Mouse (Mus musculus) brain, embryonic 14.5 days (tissue): ENCODE measurements at regions not wholly inside any gene's neighbourhood (a gene's known extent, or its start where the extent isn't known, plus 50 kb on each side); places are given as distances from the start of the nearest gene placed in this dataset.

Experiments
- DNase-seq: peaks from one replicate; pipeline ENCODE4 v3.0.0-alpha.2; 2011; ENCODE audit warnings: low read depth
- CTCF ChIP-seq: fragments of 200-500 bp; IDR thresholded peaks from 2 replicates; pipeline ENCODE4 v1.5.1; 2012; ENCODE audit warnings: inconsistent platforms, mild to moderate bottlenecking, moderate library complexity, borderline replicate concordance; ENCODE audit not compliant: insufficient read depth, insufficient read length; ENCODE audit errors: extremely low read depth
- POLR2A ChIP-seq: fragments of 200-500 bp; IDR thresholded peaks from 2 replicates; pipeline ENCODE4 v1.6.1; 2012; ENCODE audit warnings: mild to moderate bottlenecking, inconsistent platforms, borderline replicate concordance; ENCODE audit not compliant: poor library complexity, insufficient read depth, insufficient read length, severe bottlenecking; ENCODE audit errors: extremely low read depth

DNA sequence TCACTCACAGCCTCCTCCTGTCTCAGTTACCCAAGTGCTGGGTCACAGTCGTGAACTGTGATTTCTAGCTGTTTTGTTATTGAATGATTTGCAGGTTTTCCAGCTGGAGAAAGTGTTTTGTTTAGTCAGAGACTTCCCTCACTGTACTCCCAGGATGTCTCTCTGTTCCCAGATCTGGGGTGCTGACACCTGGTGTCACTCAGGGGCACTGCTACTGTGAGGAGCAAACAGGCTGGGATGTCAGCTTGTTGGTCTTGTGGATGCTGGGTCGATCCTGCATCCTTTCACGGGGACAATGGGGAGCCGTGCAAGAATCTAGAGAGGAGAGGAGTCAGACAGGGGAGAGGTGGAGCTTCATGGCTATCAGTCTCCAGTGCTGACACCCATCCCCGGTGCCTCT, 142.8 kb upstream of the Syt6 start:
- no peak for DNase-seq
- TF ChIP-seq CTCF (no peak; the same call in 1 of the 2 replicates), POLR2A (no peak)

GRCm38 (mm10) chr3:103436902-103437603, 138.0 kb upstream of the Syt6 start:
- no peak for DNase-seq
- TF ChIP-seq CTCF (no peak), POLR2A (no peak)

DNA sequence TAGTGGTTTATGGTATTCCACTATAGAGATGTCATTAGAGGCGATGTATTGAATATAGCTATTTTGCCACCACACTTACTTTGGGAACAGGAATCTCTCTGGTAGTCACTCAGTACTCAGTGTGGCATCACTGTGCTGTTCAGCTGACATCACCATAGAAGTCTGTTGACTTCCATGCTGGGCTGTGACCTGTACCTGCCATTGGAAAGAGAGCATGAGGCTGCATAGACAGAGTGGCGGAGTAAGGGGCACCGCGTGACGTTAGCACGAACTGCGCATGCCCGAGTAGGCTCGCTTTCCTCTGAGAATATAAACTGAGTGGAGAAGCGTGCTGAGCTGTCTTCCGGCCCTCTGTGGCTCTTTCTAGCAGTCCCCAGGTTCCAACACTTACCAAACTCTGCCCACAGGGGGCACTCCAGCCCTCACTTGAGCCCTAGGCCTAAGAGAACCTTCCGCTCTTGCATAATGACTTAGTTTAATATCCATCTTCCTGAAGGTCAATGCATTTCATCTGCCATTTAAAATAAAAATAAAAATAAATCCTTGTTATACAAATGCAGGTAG, 136.2 kb upstream of the Syt6 start:
- TF ChIP-seq POLR2A (no peak), CTCF (peak; percentile 63)
- peak; percentile 78 for DNase-seq

DNA sequence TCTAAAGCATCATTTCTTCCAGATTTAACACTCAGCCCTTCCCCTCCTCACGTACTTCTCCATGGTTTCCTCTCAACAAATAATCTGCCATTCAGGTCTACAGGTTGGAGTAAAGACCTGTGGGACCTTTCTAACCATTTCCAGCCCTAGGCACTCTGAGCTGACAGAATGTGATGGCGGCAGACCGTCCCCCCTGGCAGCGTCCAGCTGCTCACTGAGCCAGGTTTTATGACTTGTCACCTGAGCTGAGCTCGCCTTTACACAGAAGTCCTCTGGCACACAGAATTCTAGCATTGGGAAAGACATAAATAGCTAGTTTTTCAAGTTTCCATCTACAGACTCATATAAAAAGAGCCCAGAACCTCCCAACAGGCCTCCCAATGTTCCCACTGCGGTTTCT, 131.8 kb upstream of the Syt6 start:
- DNase-seq, result no peak
- no peak for TF ChIP-seq POLR2A
- no peak for TF ChIP-seq CTCF

- no peak for DNase-seq
- no peak for TF ChIP-seq POLR2A
- no peak for TF ChIP-seq CTCF
Measured at GRCm38 (mm10) chr3:103445852-103446251, 129.2 kb upstream of the Syt6 start.

- no peak for TF ChIP-seq CTCF
- TF ChIP-seq POLR2A, result no peak
- DNase-seq, result no peak
Measured at GRCm38 (mm10) chr3:103449851-103450250, 125.2 kb upstream of the Syt6 start.

DNA sequence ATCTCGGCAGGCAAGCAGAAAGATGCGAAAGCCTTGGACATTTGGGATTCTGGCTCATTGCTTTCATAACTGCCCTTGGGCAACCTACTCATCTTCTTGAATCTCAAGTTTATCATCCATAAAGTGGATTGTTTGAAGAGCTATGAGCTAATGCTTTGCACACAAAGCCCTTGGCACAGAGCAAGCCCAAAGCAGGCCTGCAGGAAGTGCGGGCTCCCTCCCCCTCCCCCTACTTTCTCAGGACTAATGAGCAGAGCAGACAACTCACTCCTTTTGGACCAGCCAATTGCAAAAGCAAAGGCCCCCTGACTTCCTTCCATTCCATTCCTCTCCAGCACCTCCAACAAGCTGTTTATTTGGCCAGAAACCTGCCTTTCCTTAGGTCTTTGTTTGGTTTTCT, 123.1 kb upstream of the Syt6 start:
- DNase-seq, result peak; percentile 44
- no peak for TF ChIP-seq POLR2A
- no peak for TF ChIP-seq CTCF

- TF ChIP-seq CTCF (no peak), POLR2A (no peak)
- DNase-seq, result peak; percentile 55
Measured at GRCm38 (mm10) chr3:103463760-103464159, 111.3 kb upstream of the Syt6 start.

DNA sequence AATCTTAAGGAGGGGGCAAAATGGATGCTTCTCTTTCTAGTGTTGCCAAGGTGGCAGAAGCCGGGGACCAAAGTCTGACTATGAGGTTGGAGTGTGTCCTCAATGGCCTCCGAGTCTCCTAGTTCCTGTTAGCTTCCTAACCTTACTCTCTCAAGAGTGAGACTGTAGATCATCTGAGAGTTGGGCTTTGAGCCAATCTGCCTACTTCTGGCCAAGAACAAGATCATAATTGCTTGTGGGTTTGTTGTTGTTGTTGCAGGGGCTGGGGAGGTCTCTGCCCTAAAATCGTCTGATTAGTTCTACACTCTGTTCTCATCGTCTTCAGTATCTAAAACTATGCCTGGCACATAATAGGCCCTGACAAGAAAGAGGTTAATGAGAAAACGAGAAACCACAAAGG, 110.8 kb upstream of the Syt6 start:
- TF ChIP-seq CTCF, result no peak
- TF ChIP-seq POLR2A, result no peak
- DNase-seq, result peak; percentile 61

- DNase-seq, result no peak
- TF ChIP-seq CTCF, result no peak
- TF ChIP-seq POLR2A, result no peak
Measured at GRCm38 (mm10) chr3:103464729-103465128, 110.3 kb upstream of the Syt6 start.

- TF ChIP-seq POLR2A, result no peak
- TF ChIP-seq CTCF, result no peak
- DNase-seq, result no peak
Measured at GRCm38 (mm10) chr3:103465132-103465690, 109.8 kb upstream of the Syt6 start.

GRCm38 (mm10) chr3:103465948-103466347, 109.1 kb upstream of the Syt6 start:
- TF ChIP-seq POLR2A (no peak), CTCF (no peak)
- DNase-seq, result peak; percentile 55
